Mouse (Mus musculus) granulocyte monocyte progenitor cell, adult 5-6 weeks (primary cell): ENCODE data around the gene 1700122O11Rik. TPM values are rescaled to one million over a fixed set of nuclear protein-coding genes. Genes with fewer than 3 reads are reported as not detected.

ENCODE experiments used
- ATAC-seq: replicated peaks from 2 replicates; pipeline ENCODE4 v1.8.0; 2016; ENCODE audit warnings: mild to moderate bottlenecking, moderate TSS enrichment, inconsistent platforms; ENCODE audit not compliant: poor library complexity, severe bottlenecking
- total RNA-seq, 2 experiments: library from RNA; stranded (forward) in 1 of 2; stranded (reverse) in 1 of 2; fragments of 200-712, 200-1000 nt in 1 of 2; fragments of >200 nt in 1 of 2; fragmentation: Nextera tagmentation in 1 of 2; gene quantifications; 2 replicates each; pipeline ENCODE4 v1.2.3; 2014 to 2017

The 1700122O11Rik gene
- total RNA-seq, 2 experiments from 2014 or later = not detected

DNA sequence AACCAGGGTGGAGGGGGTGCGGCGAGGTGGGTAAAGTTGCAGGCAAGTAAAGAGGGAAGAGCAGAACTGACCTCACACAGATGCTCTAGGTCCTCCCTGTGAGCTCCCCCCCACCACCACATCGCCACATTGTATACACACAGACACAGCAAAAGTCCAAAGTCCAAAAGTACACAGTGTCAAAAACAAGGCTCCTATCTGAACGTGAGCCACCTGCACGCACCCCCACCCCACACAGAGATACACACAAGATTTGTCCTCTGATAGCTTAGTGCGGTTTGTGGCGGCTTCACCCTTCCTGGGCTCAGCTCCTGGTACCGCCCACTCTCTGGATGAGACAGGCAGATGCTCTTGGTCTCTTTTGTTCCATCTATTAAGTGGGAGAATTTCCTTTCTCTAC, 50.0 kb downstream of the 1700122O11Rik start:
- no peak; the same call in 1 of the 2 replicates for ATAC-seq

Other genes with a start within 250 kb of the 1700122O11Rik start
- 3.7 and 5.5 TPM in 2 replicates for gene Mdfi, start 203.6 kb downstream of the 1700122O11Rik start, total RNA-seq (2014; fragmentation: Nextera tagmentation)
- gene Mdfi, start 203.6 kb downstream of the 1700122O11Rik start, total RNA-seq (2017) = 2.7 and 4.9 TPM in 2 replicates
- 16.9 and 29.3 TPM in 2 replicates for gene Foxp4, start 113.6 kb downstream of the 1700122O11Rik start, total RNA-seq (2014; fragmentation: Nextera tagmentation)
- 3.4 and 4.0 TPM in 2 replicates for gene Foxp4, start 113.6 kb downstream of the 1700122O11Rik start, total RNA-seq (2017)
- not detected in 2 replicates for gene 1700067P10Rik, start 51.0 kb upstream of the 1700122O11Rik start, total RNA-seq (2014; fragmentation: Nextera tagmentation)
- gene 1700067P10Rik, start 51.0 kb upstream of the 1700122O11Rik start, total RNA-seq (2017) = not detected in 2 replicates
- gene 9830107B12Rik, start 108.0 kb upstream of the 1700122O11Rik start, total RNA-seq (2014; fragmentation: Nextera tagmentation) = 0.75 TPM in 1 of 2 replicates, not detected in the other
- 0.88 and 1.3 TPM in 2 replicates for gene 9830107B12Rik, start 108.0 kb upstream of the 1700122O11Rik start, total RNA-seq (2017)
- gene A530064D06Rik, start 129.0 kb upstream of the 1700122O11Rik start, total RNA-seq (2014; fragmentation: Nextera tagmentation) = 1.2 TPM in 1 of 2 replicates, not detected in the other
- 0.30 and 1.2 TPM in 2 replicates for gene A530064D06Rik, start 129.0 kb upstream of the 1700122O11Rik start, total RNA-seq (2017)
- 6.5 and 7.6 TPM in 2 replicates for gene Trem1, start 194.5 kb upstream of the 1700122O11Rik start, total RNA-seq (2014; fragmentation: Nextera tagmentation)
- gene Trem1, start 194.5 kb upstream of the 1700122O11Rik start, total RNA-seq (2017) = 13.5 and 14.7 TPM in 2 replicates
- gene Trem3, start 209.5 kb upstream of the 1700122O11Rik start, total RNA-seq (2014; fragmentation: Nextera tagmentation) = 84.6 and 114 TPM in 2 replicates
- 126 and 147 TPM in 2 replicates for gene Trem3, start 209.5 kb upstream of the 1700122O11Rik start, total RNA-seq (2017)
- gene Treml4, start 226.0 kb upstream of the 1700122O11Rik start, total RNA-seq (2014; fragmentation: Nextera tagmentation) = 0.56 and 0.99 TPM in 2 replicates
- 1.4 and 2.6 TPM in 2 replicates for gene Treml4, start 226.0 kb upstream of the 1700122O11Rik start, total RNA-seq (2017)